Mouse (Mus musculus) cerebellum, adult 2 months (tissue): ENCODE results near the gene Tarbp1. TPM values are rescaled to one million over a fixed set of nuclear protein-coding genes. Genes with fewer than 3 reads are reported as not detected.
A peak's percentile ranks its signal among the peaks of the same experiment; 100 is the strongest.
"Not testable (repeated sequence)": the region's sequence is repeated elsewhere in the genome, so short reads cannot be mapped to it uniquely, and the experiment has no call there.

Experiments used
- DNase-seq, 2 experiments: peaks; one replicate each; pipeline ENCODE4 v3.0.0; 2021
- H3K27ac ChIP-seq: fragments of 200-500 bp; 2 replicates; pipeline ENCODE4 v1.5.1; 2012; ENCODE audit warnings: low read length, control low read depth, inconsistent platforms; ENCODE audit not compliant: insufficient read depth
- H3K27me3 ChIP-seq: fragments of 200-500 bp; 2 replicates; pipeline ENCODE4 v1.6.1; 2012; ENCODE audit warnings: inconsistent platforms, mild to moderate bottlenecking, low read length, moderate library complexity; ENCODE audit not compliant: control insufficient read depth, insufficient read depth
- H3K4me1 ChIP-seq: fragments of 200-500 bp; 2 replicates; pipeline ENCODE4 v1.6.1; 2011; ENCODE audit warnings: low read length; ENCODE audit not compliant: control insufficient read depth, insufficient read depth
- H3K4me3 ChIP-seq: fragments of 200-500 bp; replicated peaks from 2 replicates; pipeline ENCODE3; 2011; ENCODE audit warnings: mild to moderate bottlenecking, low read depth, low read length, control low read depth; ENCODE audit not compliant: insufficient read depth
- CTCF ChIP-seq: fragments of 200-500 bp; IDR thresholded peaks from 2 replicates; pipeline ENCODE4 v1.5.1; 2011; ENCODE audit warnings: low read depth, mild to moderate bottlenecking, control low read depth, low read length, moderate library complexity, borderline replicate concordance; ENCODE audit not compliant: insufficient read depth
- POLR2A ChIP-seq: fragments of 200-500 bp; IDR thresholded peaks from 2 replicates; pipeline ENCODE4 v1.6.1; 2011; ENCODE audit warnings: low read length, control low read depth, borderline replicate concordance; ENCODE audit not compliant: insufficient read depth
- WGBS: fragments of 180-500 bp; shearing (Covaris S2); methylation state at CpG from one replicate; pipeline ENCODE4 v1.1.7; 2018; 5-methylcytosine and 5-hydroxymethylcytosine counted together
- polyA plus RNA-seq: library from polyadenylated mRNA; depleted of rRNA; stranded (reverse); fragments of >200 nt; gene quantifications from 2 replicates; pipeline ENCODE4 v1.2.3, GENCODE M21; 2012

Tarbp1 gene
- polyA plus RNA-seq, 1 experiment = 7.1 TPM

DNA sequence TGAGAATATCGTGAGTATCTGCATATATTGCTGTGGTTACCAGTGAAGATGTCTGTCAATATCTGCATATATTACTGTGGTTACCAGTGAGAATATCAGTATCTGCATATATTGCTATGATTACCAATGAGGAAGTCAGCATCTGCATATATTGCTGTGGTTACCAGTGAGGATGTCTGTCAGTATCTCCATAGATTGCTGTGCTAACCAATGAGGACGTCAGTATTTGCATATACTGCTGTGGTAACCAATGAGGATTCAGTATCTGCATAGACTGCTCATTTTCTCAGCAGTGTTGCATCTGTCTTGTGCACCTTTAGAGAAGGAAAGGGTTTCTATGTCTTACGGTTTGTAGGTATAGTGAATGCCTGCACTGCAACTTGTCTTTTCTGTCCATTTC lies 54.0 kb downstream of the Tarbp1 start:
- TF ChIP-seq CTCF = no peak
- no peak for TF ChIP-seq POLR2A
- WGBS = 80% methylated on average over 3 of the region's 3 CpGs
- no peak overlapping the region for H3K4me3 ChIP-seq
- no peak for DNase-seq
- no peak overlapping the region for H3K27ac ChIP-seq
- no peaks in the 10 kb centered on the region; the same call in 1 of the 2 replicates for H3K4me1 ChIP-seq
- no peaks in the 10 kb centered on the region for H3K27me3 ChIP-seq

DNA sequence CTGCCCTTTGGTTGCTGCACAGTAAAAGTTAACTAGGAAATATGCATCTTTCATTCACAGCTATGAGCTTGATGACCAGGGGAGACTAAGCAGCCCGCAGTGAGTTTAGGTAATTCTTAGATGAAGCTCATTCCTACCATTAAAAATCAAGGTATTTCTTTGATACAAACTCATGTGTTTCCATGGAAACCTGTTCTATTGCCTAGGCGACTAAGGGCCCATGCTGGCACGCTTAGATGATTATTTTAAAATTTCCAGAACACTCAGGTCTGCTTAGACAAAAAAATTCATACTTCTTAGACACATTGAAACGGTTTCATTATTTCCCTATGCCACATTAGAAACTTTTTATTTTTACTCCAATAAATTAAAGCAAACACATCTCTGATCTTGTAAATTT lies 69.8 kb downstream of the Tarbp1 start:
- Histone ChIP-seq H3K4me3 (no peak overlapping the region), H3K4me1 (no peaks in the 10 kb centered on the region), H3K27ac (no peak overlapping the region), H3K27me3 (no peaks in the 10 kb centered on the region; the same call in 1 of the 2 replicates)
- TF ChIP-seq POLR2A (no peak), CTCF (no peak)
- WGBS = 80% methylated on average over 4 of the region's 4 CpGs
- no peak for DNase-seq

DNA sequence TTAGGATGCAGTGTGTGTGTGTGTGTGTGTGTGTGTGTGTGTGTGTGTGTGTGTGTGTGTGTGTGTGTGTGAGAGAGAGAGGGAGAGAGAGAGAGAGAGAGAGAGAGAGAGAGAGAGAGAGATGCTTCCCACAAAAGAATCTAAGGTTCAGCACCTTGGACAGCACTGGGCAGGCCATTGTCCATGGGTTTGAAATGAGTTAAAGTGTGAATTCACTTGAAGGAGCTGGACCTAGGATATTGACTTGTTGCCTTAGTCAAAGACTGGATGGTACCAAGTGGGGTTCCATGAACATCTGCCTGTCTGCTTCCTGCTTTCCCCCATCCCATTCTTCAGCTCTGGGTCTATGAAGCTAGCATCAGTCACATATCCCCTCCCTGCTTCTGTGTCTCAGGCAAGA lies 70.3 kb downstream of the Tarbp1 start:
- not testable (repeated sequence) for H3K27me3 ChIP-seq, DNase-seq, H3K4me1 ChIP-seq, H3K4me3 ChIP-seq, H3K27ac ChIP-seq

DNA sequence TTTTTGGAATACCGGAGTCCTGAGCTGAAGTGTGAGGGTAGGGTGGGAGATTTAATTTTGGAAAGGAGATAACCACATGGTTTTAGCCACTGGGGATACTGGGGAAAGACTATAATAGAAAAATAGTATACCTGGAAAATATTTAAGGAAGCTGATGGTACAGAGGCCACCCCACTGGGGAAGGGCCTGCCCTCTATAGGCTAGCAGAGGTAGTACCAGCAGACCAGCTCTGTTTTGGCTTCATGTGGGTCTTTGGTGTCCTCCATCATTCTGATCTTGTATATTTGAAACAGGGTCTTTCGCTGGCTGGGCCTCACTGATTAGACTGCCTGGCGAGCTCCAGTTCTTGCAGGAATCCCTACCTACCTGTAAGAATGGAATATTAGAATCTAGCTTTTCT lies 76.5 kb downstream of the Tarbp1 start:
- Histone ChIP-seq H3K4me3 (no peak overlapping the region), H3K27me3 (no peaks in the 10 kb centered on the region), H3K27ac (no peak overlapping the region), H3K4me1 (no peaks in the 10 kb centered on the region)
- TF ChIP-seq CTCF = peak; percentile 81
- TF ChIP-seq POLR2A = no peak
- DNase-seq = peak; percentile 39 to 44
- 85% methylated on average over 3 of the region's 3 CpGs for WGBS

DNA sequence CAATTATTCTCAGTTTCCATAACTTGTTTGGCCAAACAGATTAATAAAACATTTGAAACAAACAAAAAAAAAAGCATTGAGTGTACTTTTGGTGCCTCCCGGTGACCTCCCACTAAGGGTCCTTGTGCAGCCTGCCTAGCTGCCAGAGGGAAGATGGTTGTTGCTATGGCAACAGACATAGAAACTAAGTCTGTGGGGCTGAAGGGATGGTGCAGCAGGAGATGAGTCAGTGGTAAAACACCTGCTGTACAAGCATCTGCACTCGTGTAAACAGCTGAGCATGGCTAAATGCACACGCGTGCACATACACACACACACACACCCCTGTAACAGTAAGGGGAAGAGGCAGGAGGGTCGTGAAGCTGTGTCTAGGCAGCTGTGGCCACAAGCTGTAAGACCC lies 78.9 kb downstream of the Tarbp1 start:
- DNase-seq = no peak
- WGBS = 28% methylated on average over 5 of the region's 5 CpGs
- Histone ChIP-seq H3K27me3 (no peaks in the 10 kb centered on the region), H3K4me3 (no peak overlapping the region), H3K4me1 (peaks cover 18% of the 10 kb centered on the region), H3K27ac (no peak overlapping the region)
- TF ChIP-seq CTCF (no peak), POLR2A (no peak)

DNA sequence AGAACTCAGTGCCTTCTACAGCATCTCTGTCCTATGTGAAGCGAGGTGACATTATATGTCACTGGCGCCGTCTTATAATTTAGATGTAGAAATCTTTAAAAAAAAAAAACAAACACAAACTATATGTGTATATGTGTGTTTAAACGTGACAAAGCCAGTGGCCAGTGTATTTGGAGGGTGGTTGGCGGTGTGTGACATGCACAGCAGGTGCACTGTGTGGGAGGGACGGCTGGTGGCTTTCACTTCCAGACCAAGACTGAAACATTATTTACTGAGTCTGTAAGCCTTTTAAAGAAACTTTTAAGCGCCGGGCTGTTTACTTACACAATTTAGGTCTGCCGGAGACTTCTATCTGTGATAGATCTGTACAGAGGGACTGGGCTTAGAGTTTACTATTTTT lies 79.5 kb downstream of the Tarbp1 start:
- Histone ChIP-seq H3K4me3 (no peak overlapping the region), H3K27ac (no peak overlapping the region), H3K4me1 (peaks cover 19% of the 10 kb centered on the region), H3K27me3 (no peaks in the 10 kb centered on the region)
- WGBS = 64% methylated on average over 9 of the region's 9 CpGs
- no peak for DNase-seq
- TF ChIP-seq POLR2A (no peak), CTCF (no peak)

DNA sequence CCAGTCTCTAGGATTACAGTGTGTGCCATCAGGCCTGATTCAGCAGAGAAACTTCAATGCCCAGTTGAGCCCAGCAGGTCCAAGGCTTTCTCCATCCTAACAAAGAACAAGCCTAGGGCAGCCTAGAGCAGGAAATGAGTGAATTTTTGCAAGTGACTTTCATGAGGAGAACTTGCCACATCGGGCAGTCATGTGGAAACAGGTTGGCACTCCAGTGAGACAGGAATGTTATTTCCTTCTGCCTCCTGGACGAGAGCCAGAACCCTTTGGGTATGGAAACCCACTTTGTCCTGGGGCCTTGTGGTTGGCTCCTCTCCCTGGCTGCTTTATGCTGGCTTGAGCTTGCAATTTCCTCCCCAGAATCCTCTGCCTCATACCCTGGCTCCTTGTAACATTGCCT lies 83.3 kb downstream of the Tarbp1 start:
- H3K4me1 ChIP-seq = peaks cover 19% of the 10 kb centered on the region
- no peak for TF ChIP-seq CTCF
- TF ChIP-seq POLR2A = no peak
- 0 out of 2 replicates have a peak overlapping the region, but pooled peaks have one; percentile 34 for H3K27ac ChIP-seq
- H3K27me3 ChIP-seq = no peaks in the 10 kb centered on the region
- WGBS = 10% methylated on average over 2 of the region's 2 CpGs
- no peak overlapping the region for H3K4me3 ChIP-seq
- DNase-seq = peak; percentile 71 to 86

DNA sequence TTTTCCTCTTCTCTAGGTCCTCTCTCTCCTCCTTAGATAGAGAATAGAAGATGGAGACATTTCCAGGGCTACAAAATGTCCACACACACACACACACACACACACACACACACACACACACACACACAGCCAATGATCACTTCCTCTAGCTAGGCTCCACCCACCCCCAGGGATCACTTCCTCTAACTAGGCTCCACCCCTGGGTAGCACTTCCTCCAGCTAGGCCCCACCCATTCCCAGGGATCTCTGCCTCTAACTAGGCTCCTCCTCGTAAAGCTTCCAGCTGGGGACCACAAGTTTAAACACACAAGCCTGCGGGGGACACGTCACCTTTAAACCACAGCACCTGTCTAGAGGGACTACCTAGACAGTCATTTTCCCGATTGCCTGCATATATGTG lies 87.3 kb downstream of the Tarbp1 start:
- peaks cover 14% of the 10 kb centered on the region for H3K4me1 ChIP-seq
- WGBS = 93% methylated on average over 4 of the region's 4 CpGs
- no peak for DNase-seq
- H3K27ac ChIP-seq = no peak overlapping the region
- no peak overlapping the region for H3K4me3 ChIP-seq
- H3K27me3 ChIP-seq = no peaks in the 10 kb centered on the region
- no peak for TF ChIP-seq POLR2A
- TF ChIP-seq CTCF = no peak

DNA sequence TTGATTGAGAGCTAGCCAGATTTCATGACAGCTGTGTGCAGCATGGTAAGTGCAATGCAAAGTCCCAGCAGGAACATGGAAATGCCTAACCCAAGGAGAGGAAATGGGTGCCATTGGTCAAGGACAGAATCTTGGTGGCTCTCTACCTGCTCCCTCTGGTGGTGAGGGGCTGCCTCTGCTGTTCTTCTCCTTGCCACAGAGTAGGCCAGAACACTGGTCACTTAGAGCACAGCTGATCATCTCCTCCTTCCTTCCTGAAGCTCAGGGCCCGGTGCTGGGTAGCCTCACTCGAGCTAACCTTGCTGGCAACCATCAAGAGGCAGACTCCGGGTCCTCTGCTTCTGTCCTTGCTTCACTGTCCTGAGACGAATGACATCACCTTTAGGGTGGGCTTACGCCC lies 92.1 kb downstream of the Tarbp1 start:
- Histone ChIP-seq H3K27me3 (no peaks in the 10 kb centered on the region), H3K27ac (no peak overlapping the region), H3K4me3 (no peak overlapping the region), H3K4me1 (peaks cover 5% of the 10 kb centered on the region)
- DNase-seq = peak; percentile 52 to 62
- 66% methylated on average over 5 of the region's 5 CpGs for WGBS
- TF ChIP-seq POLR2A (no peak), CTCF (peak; percentile 77)
